Mouse (Mus musculus) cerebellum, adult 11 months (tissue): ENCODE measurements at regions not wholly inside any gene's neighbourhood (a gene's known extent, or its start where the extent isn't known, plus 50 kb on each side); places are given as distances from the start of the nearest gene placed in this dataset.

ENCODE experiments used
- DNase-seq: peaks from one replicate; pipeline ENCODE4 v3.0.0; 2022

DNA sequence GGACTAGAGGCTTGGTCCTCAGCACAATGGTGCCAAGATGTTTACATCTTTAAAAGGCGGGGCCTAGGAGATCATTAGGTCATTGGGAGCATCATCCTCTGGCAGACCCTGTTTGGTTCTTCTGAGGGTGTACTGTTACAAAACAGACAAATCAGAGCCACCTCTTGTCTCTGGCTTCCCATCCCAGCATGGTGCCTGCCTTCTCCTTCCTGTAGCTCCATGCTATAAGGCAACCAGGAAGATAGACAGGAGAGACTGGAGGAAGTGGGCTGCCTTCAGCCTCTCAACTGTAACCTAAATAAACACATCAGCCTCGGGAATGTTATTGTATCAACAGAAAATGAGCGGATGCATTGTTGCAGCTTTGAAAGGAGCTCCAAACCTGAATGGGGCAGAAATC lies 529.8 kb upstream of the Gm765 start:
- no peak for DNase-seq

DNA sequence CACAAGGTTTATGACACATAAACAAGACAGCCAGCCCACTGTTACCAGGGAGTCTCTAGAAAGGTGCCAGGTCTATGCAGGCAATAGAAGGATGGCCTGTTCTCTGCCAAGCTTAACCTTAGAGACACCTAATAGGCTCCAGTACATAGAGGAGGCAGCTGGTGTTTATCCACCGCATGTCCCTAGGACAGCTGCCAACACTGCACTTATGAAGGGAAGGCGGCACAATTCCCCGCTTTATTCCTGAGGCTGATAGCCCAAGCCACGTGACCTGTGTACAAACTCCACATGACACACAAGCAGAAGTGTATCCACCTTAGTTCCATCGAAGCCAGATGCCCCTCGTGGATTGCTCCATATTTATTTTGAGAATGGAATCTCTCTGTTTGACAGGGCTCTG lies 527.2 kb upstream of the Gm765 start:
- no peak for DNase-seq

DNA sequence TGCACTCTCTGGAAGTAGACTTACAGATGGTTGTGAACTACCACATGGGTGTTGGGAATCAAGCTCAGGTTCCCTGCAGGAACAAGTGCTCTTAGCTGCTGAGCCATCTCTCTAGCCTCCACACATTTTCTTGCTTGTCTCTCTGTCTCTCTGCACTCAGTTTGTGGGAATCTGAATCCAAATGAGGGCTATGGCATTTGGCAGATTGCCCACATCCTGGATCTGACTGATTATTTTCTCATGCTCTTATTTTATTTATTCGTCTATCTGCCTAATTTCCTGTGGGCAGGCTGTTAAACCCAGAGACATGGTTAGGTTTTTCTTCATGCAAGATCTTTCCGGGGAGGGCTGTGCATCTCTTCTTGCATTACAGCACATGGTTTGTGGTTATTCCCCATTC lies 521.8 kb upstream of the Gm765 start:
- no peak for DNase-seq

DNA sequence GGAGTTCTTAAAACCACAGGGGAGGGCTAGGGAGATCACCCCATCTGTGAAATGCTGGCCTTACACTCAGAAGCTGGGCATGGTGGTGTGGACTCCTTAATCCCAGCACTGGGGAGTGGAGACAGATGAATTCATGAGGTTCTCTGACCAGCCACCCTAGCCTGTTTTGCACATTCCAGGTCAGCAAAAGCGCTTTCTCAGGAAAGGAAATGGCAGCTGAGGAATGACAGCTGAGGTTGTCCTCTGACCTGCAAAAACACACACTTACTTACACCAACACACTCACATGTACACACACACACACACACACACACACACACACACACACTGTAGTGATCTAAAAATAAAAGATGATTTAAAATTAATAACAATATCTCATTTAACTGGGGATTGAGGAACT lies 513.4 kb upstream of the Gm765 start:
- DNase-seq, result no peak

DNA sequence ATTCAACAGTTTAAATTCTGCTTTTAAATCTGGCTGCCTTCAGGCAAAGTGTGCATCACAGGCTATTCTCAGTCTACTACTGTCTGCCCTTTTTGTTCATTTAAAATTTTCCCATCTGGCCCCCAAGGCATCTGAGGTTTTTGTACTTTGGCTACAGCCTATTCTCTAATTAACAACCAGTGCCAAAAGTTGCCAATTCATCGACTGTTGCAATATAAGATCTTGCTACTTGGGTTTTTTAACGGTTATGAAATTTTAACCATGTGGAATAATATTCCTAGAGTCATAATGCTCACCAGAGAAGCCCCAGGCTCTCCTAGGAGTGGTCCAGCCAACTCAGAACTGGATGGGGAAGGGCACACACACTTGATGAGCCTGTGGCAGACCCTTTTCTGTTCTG lies 508.4 kb upstream of the Gm765 start:
- no peak for DNase-seq

DNA sequence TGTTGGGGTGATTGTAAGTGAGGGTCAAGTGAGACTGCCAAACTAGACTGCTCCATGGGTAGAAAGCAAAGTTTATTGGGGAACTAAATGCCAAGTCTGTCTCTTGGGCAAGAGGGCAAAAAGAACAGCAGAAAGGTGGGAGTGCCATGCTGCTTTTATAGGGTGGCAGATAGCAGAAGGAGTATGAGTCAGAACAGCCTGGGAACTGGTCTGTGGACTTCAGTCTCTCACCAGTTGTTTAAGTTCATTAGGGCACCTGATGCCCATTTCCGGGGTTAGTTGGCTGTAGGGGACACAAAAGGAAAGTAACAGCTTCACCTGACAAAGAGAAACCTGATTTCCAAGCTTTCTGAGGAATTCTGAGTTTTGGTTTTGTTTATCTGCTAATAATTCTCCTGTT lies 506.3 kb upstream of the Gm765 start:
- DNase-seq, result no peak

DNA sequence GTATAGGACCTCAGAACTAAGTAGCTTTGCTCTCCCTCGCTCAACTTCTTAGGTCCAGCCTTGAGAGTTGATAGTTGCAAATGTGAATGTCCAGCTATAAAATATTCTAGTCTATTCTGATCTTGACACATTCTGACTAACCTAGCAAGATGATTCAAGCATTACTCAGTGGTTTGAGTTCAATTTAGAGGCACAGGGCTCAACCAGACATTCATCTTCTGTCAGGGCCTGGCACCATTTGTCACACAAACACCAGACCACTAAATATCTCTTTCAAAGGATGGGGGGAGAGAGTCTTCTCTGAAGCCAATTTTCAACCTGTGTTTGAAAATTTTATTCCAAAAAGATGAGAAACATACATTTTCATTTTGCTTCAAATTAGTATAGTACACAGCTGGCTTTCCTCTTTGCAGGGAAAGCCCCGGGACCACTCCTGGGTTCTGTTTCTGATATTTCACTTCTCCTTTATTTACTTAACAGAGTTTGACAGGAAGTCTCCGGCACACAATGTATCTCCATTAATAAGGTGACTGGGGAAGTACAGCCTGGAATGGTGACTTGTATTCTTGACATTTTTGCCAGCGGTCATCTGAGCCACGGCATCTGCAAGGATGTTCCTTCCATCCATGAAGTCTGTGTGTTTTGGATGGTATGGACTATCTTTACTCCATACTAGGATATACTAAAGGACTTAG lies 503.6 kb upstream of the Gm765 start:
- no peak for DNase-seq

DNA sequence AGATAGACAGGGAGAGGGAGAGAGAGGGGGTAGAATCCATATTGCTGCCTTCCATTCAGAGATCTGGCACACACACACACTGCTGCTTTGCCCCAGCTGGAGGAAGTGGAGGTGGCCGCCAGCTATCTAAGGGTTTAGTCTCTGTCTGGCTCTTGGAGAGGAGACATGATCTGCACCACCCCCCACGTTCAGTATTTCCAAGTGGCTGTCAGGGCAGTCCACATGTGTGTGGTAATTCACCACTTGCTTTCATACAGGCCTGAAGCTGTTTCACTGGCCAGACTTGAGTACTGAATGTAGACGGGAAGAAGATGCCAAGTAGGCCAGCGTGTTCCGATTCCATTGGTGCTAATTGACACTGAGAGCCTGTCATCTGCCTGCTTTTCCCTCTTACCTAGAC lies 501.0 kb upstream of the Gm765 start:
- DNase-seq, result no peak

DNA sequence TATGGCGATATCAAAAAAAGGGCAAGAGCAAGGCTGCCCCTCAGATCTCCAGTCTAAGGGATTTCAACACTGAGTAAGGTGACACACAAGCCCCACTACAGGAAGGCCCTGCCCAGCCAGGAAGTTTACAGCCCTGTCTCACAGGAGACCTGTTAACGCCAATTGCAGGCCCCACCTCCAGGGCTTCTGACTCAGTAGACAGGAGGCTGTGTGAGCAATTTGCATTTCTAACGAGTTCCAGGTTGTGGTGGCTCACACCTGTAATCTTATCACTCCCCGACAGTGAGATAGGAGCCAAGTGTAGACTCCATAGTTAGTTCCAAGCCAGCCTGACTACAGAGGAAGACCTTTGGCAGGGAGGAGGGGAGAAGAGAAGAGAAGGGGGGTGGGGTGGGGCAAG lies 500.4 kb upstream of the Gm765 start:
- no peak for DNase-seq

DNA sequence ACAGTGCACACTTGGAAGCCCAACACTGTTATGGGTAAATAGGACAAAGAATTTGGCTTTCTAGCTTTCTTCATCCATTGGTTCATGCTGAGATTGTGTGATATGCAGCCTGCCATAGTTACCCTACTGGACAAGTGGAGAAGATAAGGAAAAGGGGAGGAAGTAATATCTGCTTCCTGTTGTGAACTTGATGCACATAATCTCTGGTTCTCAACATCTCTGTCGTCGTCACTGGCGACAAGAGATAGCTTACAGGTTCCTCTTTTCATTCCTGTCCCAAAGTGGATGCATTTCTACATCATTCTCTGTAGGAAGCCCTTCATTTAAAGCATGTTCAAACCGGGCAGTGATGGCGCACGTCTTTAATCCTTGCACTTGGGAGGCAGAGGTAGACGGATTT lies 491.4 kb upstream of the Gm765 start:
- no peak for DNase-seq

DNA sequence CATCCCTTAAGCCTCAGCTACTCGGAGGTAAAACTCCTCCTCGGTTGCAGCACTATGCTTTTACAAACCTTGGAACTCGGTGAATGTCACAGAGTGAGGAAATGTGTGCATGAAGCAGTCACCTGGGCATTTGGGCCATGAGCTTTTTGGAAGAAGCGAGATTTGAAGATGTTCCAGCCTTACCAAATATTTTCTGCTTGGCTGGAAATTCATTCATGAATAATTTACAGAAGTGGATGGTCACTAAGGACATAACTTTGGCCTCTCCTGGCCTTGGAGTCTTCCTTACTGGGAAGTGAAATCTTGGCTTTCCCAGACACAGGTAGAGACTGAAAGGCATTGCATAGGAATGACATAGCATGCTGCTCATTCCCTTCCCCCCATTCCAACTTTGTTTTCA lies 487.6 kb upstream of the Gm765 start:
- DNase-seq, result no peak

DNA sequence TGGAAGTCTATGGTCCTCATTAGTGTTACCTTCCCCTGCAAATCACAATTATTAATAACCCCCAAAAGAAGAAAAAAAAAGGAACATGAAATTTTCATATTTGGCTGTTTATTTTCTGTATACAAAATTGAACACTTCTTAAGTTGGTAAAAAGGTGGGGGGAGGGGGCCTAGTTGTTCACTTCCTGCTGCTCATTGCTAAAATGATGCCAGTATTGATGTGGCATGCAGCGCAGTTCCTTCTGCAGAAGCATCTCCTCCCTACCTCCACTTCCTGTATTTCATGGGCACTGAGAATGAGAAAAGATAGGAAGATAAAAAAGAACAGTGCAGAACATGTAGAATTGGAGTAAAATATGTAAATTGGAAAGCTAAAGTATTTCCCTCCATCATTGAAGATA lies 465.5 kb upstream of the Gm765 start:
- DNase-seq, result no peak

DNA sequence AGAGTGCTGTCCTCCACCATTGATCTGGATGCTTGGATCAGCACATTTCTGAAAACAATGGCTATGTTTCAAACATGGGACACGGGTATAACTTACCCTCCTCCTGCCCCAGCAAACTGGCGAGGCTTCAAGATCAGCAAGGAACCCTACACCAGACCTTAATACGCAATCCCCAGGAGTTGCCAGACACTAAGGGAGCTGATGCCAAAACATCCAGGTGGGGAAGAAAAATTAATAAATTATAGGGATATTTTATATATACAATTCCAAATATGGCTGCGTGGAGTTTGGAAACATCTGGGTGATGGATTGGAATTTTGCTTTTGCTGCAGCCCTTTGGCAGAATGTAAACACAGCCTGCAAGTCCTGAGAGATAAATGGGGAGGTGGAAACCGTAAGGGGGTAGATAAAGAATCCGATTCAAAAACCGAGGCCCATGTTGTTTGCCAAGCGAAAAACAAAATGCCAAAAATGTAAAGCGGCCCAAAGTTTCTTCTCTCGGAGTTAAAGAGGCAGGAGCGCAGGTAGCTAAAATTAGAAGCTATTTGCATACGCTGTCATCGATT lies 460.9 kb upstream of the Gm765 start:
- DNase-seq, result no peak

DNA sequence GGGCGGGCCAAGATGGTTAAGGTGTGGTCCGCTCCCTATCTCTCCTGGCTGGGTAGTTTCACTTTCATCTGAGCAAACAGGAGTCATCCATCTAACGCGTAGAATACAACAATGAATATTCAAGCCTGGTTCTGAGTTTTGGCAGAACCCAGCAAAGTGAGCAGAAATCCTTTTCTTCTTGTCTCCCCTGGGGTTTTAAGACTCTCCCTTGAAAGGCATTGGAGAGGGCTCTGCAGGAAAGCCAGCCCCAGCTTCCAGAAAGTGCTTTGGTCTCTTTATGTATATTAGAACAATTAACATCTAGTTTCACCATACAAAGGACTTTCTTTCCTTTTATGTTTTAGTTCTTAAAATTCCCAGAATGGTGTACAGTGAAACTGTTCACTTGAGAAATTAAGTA lies 458.5 kb upstream of the Gm765 start:
- DNase-seq, result no peak

DNA sequence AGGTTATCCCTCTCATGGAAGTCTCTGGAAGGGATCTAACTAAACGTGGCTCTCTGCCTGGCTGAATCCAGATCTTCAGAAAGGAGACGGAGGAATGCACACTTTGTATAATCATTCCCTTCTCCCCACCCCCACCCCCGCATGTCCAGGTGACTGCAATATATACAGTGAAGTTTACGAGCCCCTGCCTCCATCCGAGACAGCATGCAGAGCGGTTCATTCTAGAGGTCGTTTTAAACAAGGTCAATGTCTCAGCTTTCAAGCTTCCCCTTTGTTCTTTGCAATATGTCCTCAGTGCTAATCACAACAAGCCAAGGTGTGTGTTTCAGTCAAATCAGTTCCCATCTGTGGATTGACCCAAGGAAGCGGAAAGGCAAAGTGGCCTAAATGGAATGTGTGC lies 457.5 kb upstream of the Gm765 start:
- no peak for DNase-seq

DNA sequence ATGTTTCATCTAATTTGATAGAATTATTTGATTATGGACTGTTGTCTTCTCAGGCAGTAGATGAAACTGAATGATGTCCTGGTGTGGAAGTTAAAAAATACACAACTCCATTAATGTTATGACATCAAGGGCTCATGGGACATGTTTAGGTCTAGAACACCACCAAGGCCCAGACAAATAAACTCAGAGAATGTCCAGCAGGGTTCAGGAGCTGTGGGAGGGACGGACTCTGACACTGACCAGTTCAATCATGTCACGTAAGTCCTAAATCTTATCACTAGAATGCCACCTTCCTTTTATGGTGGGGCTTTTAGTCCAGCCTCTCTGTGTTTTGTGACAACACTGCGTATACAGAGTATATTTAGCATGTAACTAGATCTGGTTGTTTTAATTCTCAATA lies 455.2 kb upstream of the Gm765 start:
- DNase-seq, result no peak

DNA sequence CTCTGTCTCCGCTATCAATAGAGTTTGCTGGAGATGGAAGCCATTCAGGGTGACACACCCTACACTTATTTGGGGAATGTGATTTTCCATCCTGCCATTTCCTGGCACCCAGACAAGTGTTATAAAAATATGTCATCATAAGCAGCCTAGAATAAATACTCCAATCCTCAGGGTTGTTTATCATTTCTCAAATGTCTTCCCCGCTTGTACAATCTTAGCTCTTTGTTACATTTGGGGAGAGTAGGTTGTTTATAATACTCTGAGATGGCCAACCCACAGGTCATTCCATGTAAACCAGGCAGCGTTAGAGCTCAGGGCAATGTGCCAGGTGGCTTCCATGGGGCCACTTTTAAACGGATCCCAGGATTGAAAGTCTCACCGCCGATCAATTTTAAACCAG lies 454.8 kb upstream of the Gm765 start:
- DNase-seq, result no peak

DNA sequence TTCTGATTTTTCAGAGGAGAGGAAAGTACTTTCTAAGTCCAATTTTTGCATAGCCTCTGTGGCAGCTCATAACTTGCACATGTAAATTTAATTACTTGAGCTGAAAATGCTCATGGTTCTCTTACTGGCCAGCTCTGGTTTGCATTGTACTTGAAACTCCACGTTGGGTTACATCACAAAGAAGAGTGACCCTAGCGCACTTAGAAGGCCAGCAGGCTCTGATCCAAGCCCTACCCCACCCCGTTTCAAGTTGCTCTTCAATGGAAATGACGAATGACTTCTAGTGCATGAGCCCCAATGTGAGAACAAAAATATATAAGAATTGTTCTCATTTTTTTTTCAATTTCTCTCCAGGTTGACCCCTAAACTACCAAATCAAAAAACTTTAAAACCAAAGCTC lies 454.1 kb upstream of the Gm765 start:
- DNase-seq, result no peak

DNA sequence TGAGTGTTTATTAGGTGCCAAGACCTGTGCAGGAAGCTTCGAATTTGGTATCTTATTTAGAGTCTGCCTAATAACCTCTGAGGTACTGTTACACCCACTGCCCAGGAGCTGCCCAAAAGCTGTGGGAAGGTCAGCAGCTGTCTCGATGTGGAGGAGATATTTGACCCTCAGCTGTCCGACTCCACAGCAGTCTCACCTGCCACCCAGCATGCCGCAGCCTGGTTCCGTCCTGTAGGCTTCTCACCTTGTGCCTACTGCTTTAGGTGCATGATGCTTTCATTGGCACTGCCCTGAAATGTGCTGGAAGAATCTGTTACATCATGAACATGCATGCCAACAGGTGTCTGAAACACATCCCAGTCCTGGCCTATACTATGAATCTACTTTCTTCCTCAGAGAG lies 444.9 kb upstream of the Gm765 start:
- DNase-seq, result no peak

DNA sequence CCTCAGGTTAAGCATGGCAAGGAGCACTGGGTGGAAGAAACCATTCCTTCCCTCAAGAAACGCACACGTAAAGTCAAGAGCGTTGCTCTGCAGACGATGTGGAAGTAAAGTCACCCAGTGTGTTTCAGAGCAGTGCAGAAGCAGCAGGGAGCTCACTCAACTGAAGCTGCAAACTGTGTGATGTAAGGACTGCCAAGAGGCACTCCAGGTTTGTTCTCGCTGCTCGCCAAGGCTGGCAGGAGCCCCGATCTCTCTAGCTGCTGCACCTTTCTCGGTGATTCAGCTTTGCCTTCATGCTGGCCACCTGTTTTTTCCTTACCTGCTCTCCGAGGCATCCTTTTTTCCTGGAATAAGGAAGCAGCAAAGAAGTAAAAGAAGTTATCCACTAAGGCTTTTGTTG lies 439.5 kb upstream of the Gm765 start:
- DNase-seq, result no peak

DNA sequence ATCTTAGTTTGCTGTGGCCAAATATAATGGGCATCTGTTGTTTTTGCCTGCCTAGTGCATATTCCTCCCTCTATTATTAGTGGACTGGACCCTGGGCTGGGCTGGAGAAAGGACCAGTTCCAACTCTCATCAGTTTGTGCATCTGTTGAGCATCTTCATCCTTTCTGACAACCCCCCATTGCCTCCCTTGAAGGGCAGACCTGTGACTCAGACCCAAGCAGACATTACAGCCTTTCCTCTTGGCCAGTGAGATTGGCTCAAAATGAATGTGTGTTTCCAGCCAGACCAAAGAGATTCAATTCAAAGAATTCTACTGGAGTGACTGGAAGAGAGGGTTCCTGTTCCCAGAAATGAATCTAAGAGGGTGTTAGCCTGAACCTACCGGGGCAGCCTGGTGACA lies 433.2 kb upstream of the Gm765 start:
- no peak for DNase-seq

DNA sequence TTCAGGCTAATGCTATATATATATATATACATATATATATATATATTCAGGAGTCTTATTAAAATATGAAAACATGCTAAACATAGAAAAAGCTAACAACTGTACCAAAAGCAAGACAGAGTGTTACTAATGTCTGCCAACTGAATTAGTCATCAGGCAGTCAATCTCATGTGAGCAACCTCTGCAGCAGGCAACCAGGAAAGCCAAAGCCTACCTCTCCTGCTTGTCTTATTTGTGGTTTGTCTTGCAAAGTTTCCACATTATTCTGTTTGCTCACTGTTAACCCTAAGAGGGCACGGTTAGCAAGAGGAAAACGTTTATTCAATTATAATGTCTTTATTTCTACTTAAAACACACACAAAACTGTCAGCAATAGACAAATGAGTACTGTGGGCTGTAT lies 427.4 kb upstream of the Gm765 start:
- no peak for DNase-seq

DNA sequence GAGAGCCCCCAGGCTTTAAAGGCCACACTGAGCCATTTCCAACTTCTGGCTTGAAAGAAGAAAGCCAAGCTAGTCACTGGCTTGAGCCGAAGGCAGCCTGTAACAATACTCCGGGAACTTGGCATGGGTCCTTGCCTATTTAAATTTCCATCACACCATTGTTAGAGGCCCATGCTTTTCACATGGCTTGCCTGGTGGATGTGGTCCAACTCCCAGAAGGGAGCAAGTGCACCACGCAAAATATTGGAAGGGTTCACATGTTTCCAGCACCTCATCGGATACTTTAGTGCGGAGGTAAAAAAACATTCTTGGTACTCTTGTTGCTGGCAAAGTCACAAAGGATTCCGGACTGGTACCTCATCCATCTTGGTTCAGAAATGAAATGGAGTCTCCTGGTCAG lies 426.8 kb upstream of the Gm765 start:
- DNase-seq, result no peak

DNA sequence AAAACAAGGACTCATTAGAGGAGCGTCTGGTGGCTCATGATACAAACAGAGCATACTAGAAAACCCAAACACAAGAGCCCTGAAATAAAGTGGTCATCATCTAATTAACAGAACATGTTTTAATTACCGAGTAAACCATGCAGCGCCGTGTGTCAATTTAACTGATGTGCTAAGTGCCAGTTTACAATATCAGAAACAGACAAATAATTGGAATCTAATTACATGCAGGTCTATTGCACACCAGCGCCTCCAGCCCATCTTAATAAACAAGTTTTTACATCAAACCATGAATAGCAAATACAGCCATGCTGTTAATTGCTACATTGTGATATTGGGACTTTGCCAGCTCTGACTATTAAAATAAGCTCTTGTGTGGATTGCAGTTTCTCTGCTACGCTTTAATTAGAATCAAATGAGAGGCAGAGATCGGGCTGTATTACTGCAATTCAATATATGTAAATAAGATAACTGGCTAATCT lies 425.3 kb upstream of the Gm765 start:
- no peak for DNase-seq

DNA sequence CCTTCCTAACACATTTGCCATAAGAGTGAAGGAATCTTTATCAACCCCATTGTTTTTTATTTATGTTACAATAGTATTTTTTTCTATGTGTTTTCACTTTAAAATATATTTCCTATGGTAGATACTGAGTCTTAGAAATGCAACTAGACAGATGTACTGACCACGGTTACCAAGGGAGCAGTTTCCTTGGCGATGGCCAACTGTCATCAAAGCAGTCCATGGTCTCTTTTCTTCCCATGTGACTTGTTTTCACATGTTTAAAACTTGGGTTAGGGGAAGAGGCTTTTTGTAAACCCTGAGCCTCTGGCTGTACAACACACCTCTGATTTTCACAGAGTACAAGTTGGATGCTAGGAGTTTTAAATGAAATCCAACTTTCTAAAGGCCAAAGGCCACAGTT lies 411.9 kb upstream of the Gm765 start:
- no peak for DNase-seq
